Mouse (Mus musculus) limb, embryonic 15.5 days (tissue): ENCODE data around the gene Col7a1. TPM values are rescaled to one million over a fixed set of nuclear protein-coding genes. Genes with fewer than 3 reads are reported as not detected.

Source experiments
- ATAC-seq: fragments of 200-750 bp; cut with Nextera tagmentation; 2 replicates; pipeline ENCODE4 v1.8.0; 2017; ENCODE audit warnings: low read depth, moderate TSS enrichment; ENCODE audit not compliant: insufficient number of reproducible peaks, low FRiP score, low TSS enrichment
- H3K27ac ChIP-seq: fragments of 300-500 bp; sonication (generic); 2 replicates; pipeline ENCODE4 v1.5.1; 2015; ENCODE audit warnings: moderate library complexity, mild to moderate bottlenecking, inconsistent platforms
- H3K27me3 ChIP-seq: fragments of 300-500 bp; sonication (generic); 2 replicates; pipeline ENCODE4 v1.6.1; 2015; ENCODE audit warnings: inconsistent platforms
- H3K36me3 ChIP-seq: fragments of 300-500 bp; sonication (generic); 2 replicates; pipeline ENCODE4 v1.6.1; 2015; ENCODE audit warnings: inconsistent platforms
- H3K4me1 ChIP-seq: fragments of 300-500 bp; sonication (generic); 2 replicates; pipeline ENCODE4 v1.6.1; 2015; ENCODE audit warnings: inconsistent platforms
- H3K4me2 ChIP-seq: fragments of 300-500 bp; sonication (generic); 2 replicates; pipeline ENCODE4 v1.6.1; 2015; ENCODE audit warnings: mild to moderate bottlenecking, inconsistent platforms
- H3K4me3 ChIP-seq: fragments of 300-500 bp; sonication (generic); 2 replicates; pipeline ENCODE4 v1.5.1; 2015; ENCODE audit warnings: mild to moderate bottlenecking, inconsistent platforms
- H3K9ac ChIP-seq: fragments of 300-500 bp; sonication (generic); 2 replicates; pipeline ENCODE4 v1.6.1; 2015; ENCODE audit warnings: inconsistent platforms
- H3K9me3 ChIP-seq: fragments of 300-500 bp; sonication (generic); 2 replicates; pipeline ENCODE4 v1.6.1; 2016; ENCODE audit warnings: inconsistent platforms
- WGBS: fragments of 180-500 bp; shearing (Covaris S2); methylation state at CpG from one replicate; pipeline ENCODE4 v1.1.7; 2015; 5-methylcytosine and 5-hydroxymethylcytosine counted together
- polyA plus RNA-seq: library from polyadenylated mRNA; unstranded; fragments of >200 nt; fragmentation: Nextera tagmentation; extraction: Ambion mirVana; gene quantifications from 2 replicates; pipeline ENCODE4 v1.2.1, GENCODE M21; 2015

The Col7a1 gene
- polyA plus RNA-seq, 1 experiment from 2014 or later, result 19.4 TPM

DNA sequence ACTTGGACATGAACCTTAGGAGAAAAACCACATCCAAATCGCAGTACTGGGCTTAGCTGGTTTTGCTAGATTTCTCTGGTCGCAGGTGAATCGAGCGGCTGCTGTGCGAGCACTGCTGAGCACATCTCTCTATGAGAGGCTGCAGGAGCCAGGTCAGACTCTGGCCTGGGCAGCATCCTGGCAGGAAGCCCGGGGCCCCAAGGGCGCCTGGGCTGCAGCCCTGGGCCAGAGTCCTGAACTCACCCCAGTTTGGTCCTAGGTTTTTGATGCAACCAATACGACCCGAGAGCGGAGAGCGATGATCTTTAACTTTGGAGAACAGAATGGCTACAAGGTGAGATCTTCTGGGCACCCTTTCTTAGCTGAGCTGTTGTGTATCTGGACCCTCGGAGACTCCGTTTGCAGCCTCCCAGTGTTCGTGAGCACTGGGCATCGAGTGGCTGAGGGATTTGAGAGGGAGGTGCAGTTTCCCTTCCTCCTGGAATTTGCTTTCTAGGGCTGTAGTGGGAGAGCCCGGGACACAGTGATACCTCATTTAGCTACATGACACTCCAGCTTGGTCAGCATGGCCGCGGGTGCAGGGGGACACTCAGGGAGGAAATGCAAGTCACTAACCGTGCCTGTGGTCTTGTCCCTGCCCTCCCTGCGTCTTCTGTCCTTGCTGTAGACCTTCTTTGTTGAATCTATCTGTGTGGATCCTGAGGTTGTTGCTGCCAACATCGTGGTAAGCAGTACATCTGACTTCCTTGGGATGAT is 53.8 kb downstream of the Col7a1 start:
- Histone ChIP-seq H3K4me3 (no peak overlapping the region), H3K9me3 (no peaks in the 10 kb centered on the region), H3K27ac (no peak overlapping the region), H3K27me3 (no peaks in the 10 kb centered on the region), H3K4me2 (no peak overlapping the region), H3K36me3 (peaks cover 10% of the 10 kb centered on the region; the same call in 1 of the 2 replicates), H3K4me1 (peaks cover 12% of the 10 kb centered on the region), H3K9ac (no peak overlapping the region)
- ATAC-seq, result no peak
- WGBS, result 82% methylated on average over 21 of the region's 21 CpGs

GRCm38 (mm10) chr9:109008081-109008480 is 54.7 kb downstream of the Col7a1 start:
- Histone ChIP-seq H3K9me3 (no peaks in the 10 kb centered on the region), H3K4me2 (no peak overlapping the region), H3K9ac (no peak overlapping the region), H3K27me3 (no peaks in the 10 kb centered on the region), H3K4me3 (no peak overlapping the region), H3K27ac (no peak overlapping the region), H3K36me3 (peaks cover 12% of the 10 kb centered on the region; the same call in 1 of the 2 replicates), H3K4me1 (peaks cover 12% of the 10 kb centered on the region)
- ATAC-seq, result no peak
- 88% methylated on average over 9 of the region's 9 CpGs for WGBS

GRCm38 (mm10) chr9:109008994-109009635 is 55.7 kb downstream of the Col7a1 start:
- no peak overlapping the region for H3K4me2 ChIP-seq
- no peak for ATAC-seq
- H3K36me3 ChIP-seq, result peaks cover 12% of the 10 kb centered on the region; the same call in 1 of the 2 replicates
- no peak overlapping the region for H3K27ac ChIP-seq
- no peak overlapping the region for H3K4me3 ChIP-seq
- H3K27me3 ChIP-seq, result no peaks in the 10 kb centered on the region
- WGBS, result 47% methylated on average over 10 of the region's 10 CpGs
- H3K9ac ChIP-seq, result no peak overlapping the region
- peaks cover 12% of the 10 kb centered on the region for H3K4me1 ChIP-seq
- no peaks in the 10 kb centered on the region for H3K9me3 ChIP-seq

- no peaks in the 10 kb centered on the region for H3K9me3 ChIP-seq
- H3K36me3 ChIP-seq, result peaks cover 12% of the 10 kb centered on the region; the same call in 1 of the 2 replicates
- 31% methylated on average over 17 of the region's 17 CpGs for WGBS
- peaks cover 12% of the 10 kb centered on the region for H3K4me1 ChIP-seq
- H3K27me3 ChIP-seq, result no peaks in the 10 kb centered on the region
- no peak overlapping the region for H3K9ac ChIP-seq
- no peak for ATAC-seq
- no peak overlapping the region for H3K4me3 ChIP-seq
- no peak overlapping the region for H3K27ac ChIP-seq
- H3K4me2 ChIP-seq, result no peak overlapping the region
These were observed 56.4 kb downstream of the Col7a1 start for GRCm38 (mm10) chr9:109009636-109010315.

GRCm38 (mm10) chr9:109010316-109010690 is 56.9 kb downstream of the Col7a1 start:
- Histone ChIP-seq H3K36me3 (peaks cover 12% of the 10 kb centered on the region; the same call in 1 of the 2 replicates), H3K4me3 (no peak overlapping the region), H3K27ac (no peak overlapping the region), H3K9ac (no peak overlapping the region), H3K4me2 (no peak overlapping the region), H3K27me3 (no peaks in the 10 kb centered on the region), H3K9me3 (no peaks in the 10 kb centered on the region), H3K4me1 (peaks cover 12% of the 10 kb centered on the region)
- no peak for ATAC-seq
- 68% methylated on average over 14 of the region's 14 CpGs for WGBS

DNA sequence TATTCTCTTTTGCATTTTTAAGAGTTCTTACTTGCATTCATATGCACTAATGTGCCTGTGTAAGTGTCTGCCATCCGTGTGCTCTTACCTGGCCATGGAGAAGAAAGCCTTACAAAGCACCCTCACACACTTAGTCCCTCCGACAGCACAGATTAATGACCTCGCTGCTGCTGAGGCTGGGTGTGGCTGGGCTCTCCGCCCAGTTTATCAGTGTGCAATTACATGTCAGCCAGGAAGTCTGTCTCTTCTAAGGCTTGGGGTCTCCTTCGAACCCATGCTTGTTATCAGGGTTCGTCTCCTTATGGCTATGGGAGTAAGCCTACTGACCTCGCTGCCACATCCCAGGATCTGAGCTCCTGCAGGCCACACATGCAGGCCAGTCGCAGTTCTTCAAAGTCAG is 62.0 kb downstream of the Col7a1 start:
- Histone ChIP-seq H3K27me3 (no peaks in the 10 kb centered on the region), H3K4me2 (no peak overlapping the region), H3K27ac (no peak overlapping the region), H3K9me3 (no peaks in the 10 kb centered on the region), H3K4me1 (0 out of 2 replicates have a peak, but pooled peaks cover under 1% of the 10 kb centered on the region), H3K36me3 (peaks cover 12% of the 10 kb centered on the region; the same call in 1 of the 2 replicates), H3K9ac (no peak overlapping the region), H3K4me3 (no peak overlapping the region)
- 42% methylated on average over 8 of the region's 8 CpGs for WGBS
- ATAC-seq, result no peak

GRCm38 (mm10) chr9:109016973-109017604 is 63.7 kb downstream of the Col7a1 start:
- 47% methylated on average over 11 of the region's 11 CpGs for WGBS
- no peak for ATAC-seq
- Histone ChIP-seq H3K36me3 (0 out of 2 replicates have a peak, but pooled peaks cover 2% of the 10 kb centered on the region), H3K9ac (no peak overlapping the region), H3K4me1 (no peaks in the 10 kb centered on the region), H3K9me3 (no peaks in the 10 kb centered on the region), H3K27ac (no peak overlapping the region), H3K27me3 (no peaks in the 10 kb centered on the region), H3K4me2 (no peak overlapping the region), H3K4me3 (no peak overlapping the region)

GRCm38 (mm10) chr9:109021428-109021827 is 68.0 kb downstream of the Col7a1 start:
- no peaks in the 10 kb centered on the region for H3K9me3 ChIP-seq
- no peaks in the 10 kb centered on the region for H3K4me1 ChIP-seq
- no peak overlapping the region for H3K27ac ChIP-seq
- 74% methylated on average over 4 of the region's 4 CpGs for WGBS
- no peak for ATAC-seq
- no peak overlapping the region for H3K4me2 ChIP-seq
- no peaks in the 10 kb centered on the region for H3K27me3 ChIP-seq
- no peak overlapping the region for H3K9ac ChIP-seq
- H3K36me3 ChIP-seq, result 0 out of 2 replicates have a peak, but pooled peaks cover 7% of the 10 kb centered on the region
- H3K4me3 ChIP-seq, result no peak overlapping the region

DNA sequence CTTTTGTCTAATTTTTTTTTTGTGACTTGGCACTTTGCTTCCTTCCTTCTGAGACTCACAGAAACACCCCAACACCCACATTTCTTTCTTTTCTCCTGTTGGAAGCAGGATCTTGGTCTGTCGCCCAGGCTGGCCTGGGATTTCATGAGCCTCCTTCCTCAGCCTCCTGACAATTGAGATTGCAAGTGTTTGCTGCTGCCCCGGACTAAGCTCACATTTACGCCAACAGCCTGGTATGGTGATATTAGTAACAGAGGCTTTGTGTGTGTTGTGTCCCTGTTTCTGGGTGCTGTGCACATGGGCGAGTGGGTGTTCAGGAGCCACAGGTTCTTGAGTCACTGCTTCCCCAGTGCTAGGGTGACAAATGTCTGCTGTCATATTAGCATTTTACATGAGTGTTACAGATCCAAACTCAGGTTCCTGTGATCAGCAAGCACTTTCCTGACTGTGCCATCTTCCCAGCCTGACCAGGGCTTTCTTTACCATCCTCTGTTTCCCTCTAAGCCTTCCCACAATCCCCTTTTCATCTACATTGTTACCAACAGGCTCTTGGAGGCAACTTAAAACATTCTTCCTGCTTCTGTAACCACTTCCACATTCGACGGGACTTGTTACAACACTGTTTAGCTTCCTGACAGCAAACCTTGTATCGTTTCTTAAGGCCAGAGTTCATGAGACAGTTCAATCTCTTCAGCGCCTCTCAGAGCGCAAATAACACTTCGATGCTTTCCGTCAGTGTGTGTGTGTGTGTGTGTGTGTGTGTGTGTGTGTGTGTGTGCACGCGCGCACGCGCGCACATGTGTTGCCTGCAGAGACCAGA is 69.7 kb downstream of the Col7a1 start:
- no peak for ATAC-seq
- Histone ChIP-seq H3K27me3 (no peaks in the 10 kb centered on the region), H3K4me2 (no peak overlapping the region), H3K4me1 (no peaks in the 10 kb centered on the region), H3K9ac (no peak overlapping the region), H3K36me3 (peaks cover 7% of the 10 kb centered on the region; the same call in 1 of the 2 replicates), H3K9me3 (no peaks in the 10 kb centered on the region), H3K4me3 (no peak overlapping the region), H3K27ac (no peak overlapping the region)
- 90% methylated on average over 17 of the region's 17 CpGs for WGBS

DNA sequence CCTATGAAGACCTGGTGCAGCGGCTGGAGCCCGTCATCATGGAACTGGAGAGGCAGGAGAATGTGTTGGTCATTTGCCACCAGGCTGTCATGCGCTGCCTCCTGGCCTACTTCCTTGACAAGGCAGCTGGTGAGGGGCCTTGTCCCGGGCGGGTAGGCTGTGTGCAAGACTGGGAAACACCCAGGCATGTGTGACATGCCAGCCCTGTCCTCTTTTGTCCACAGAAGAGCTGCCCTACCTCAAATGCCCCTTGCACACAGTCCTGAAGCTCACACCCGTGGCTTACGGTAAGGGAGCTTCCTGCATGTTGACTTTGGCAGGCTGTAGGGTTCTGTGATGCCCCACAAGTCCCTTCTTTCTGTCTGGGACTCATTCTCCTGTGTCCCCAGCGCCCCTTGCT is 74.1 kb downstream of the Col7a1 start:
- H3K27me3 ChIP-seq, result no peaks in the 10 kb centered on the region
- no peaks in the 10 kb centered on the region for H3K9me3 ChIP-seq
- H3K4me2 ChIP-seq, result no peak overlapping the region
- H3K27ac ChIP-seq, result no peak overlapping the region
- 72% methylated on average over 8 of the region's 8 CpGs for WGBS
- H3K4me3 ChIP-seq, result no peak overlapping the region
- H3K36me3 ChIP-seq, result peaks cover 7% of the 10 kb centered on the region; the same call in 1 of the 2 replicates
- H3K9ac ChIP-seq, result no peak overlapping the region
- H3K4me1 ChIP-seq, result no peaks in the 10 kb centered on the region
- no peak for ATAC-seq

- ATAC-seq, result no peak
- H3K4me3 ChIP-seq, result no peak overlapping the region
- H3K9ac ChIP-seq, result no peak overlapping the region
- no peak overlapping the region for H3K4me2 ChIP-seq
- 73% methylated on average over 3 of the region's 3 CpGs for WGBS
- no peaks in the 10 kb centered on the region for H3K4me1 ChIP-seq
- H3K27ac ChIP-seq, result no peak overlapping the region
- H3K27me3 ChIP-seq, result no peaks in the 10 kb centered on the region
- no peaks in the 10 kb centered on the region for H3K9me3 ChIP-seq
- H3K36me3 ChIP-seq, result peaks cover 7% of the 10 kb centered on the region; the same call in 1 of the 2 replicates
These were observed 75.0 kb downstream of the Col7a1 start for GRCm38 (mm10) chr9:109028421-109028820.
